Comparison of ENCODE assay signal across 8 mouse cellular contexts in the genomic region with DNA sequence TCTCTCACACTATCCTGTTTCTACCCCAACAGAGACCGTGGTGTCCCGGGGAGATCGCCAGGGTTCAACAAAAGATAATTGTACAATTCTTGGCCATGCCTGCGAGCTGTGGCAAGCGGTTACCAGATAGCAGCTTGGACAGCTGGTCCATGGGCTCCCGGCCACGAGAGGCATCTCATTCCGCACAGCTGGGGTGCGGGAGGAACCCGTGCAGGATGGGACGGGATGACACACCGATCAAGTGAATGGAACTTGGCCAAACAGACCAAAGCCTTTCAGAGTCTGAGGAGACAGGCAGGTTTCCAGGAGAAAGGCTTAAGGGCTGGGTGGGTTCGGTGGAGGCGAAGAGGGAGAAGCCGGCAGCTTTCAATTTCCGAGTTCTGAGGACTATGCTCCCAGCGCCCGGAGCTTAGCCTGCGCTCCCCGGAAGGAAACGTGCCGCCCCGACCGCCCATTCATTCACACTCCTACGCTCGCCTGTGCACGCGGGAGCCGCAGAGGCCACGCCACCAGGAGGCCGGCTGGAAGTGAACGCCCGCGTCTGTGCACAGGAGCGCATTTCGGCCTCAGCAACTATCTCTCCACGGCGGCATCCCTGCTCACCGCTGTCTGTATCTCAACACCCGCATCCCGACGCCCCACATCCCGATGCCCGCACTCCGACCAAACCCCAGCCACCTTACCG. TPM values are rescaled to one million over a fixed set of nuclear protein-coding genes. Genes with fewer than 3 reads are reported as not detected.
DNase-seq lines count a peak whose midpoint lies in the region; ATAC-seq lines count a peak whose summit lies in the region.

No protein-coding gene starts in this region.

- intact Hi-C loops in left cerebral cortex, postnatal 36 days (cut with DNase I), result no loop called here

- H3K9me3 ChIP-seq in embryonic facial prominence, embryonic 10.5 days, result no peaks in the 10 kb centered on the region

- H3K4me1 ChIP-seq in embryonic facial prominence, embryonic 10.5 days, result peaks cover 24% of the 10 kb centered on the region

- DNase-seq in adrenal gland, adult (ENCODE audit: inconsistent age in 2 of 2, low spot score in 1 of 2), result peak; percentile 64 to 89
- DNase-seq in adrenal gland, postnatal 4 days (ENCODE audit: low spot score in 2 of 2), result no peak
- peak; percentile 61 for DNase-seq in embryonic facial prominence, embryonic 10.5 days (ENCODE audit: low spot score)
- peak; percentile 31 for DNase-seq in kidney, adult 11 months
- peak; percentile 66 to 68 for DNase-seq in left cerebral cortex, postnatal 36 days (ENCODE audit: low spot score in 2 of 2)
- peak; percentile 55 for DNase-seq in right cerebral cortex, postnatal 14 days

- under 1% methylated on average over 46 of the region's 46 CpGs for whole genome bisulfite sequencing in embryonic facial prominence, embryonic 10.5 days

- ATAC-seq in granulocyte monocyte progenitor cell, adult 5-6 weeks (replicated peaks; ENCODE audit: poor library complexity, severe bottlenecking), result peak; percentile 49
- peak; percentile 68 for ATAC-seq in megakaryocyte-erythroid progenitor cell, adult 5-6 weeks (replicated peaks; ENCODE audit: low FRiP score, low TSS enrichment, poor library complexity, severe bottlenecking)

- H3K27me3 ChIP-seq in embryonic facial prominence, embryonic 10.5 days (replicated peaks; ENCODE audit: low read depth, poor library complexity, severe bottlenecking), result peaks cover 13% of the 10 kb centered on the region

- H3K27ac ChIP-seq in embryonic facial prominence, embryonic 10.5 days (replicated peaks), result peak overlapping the region; percentile 86

- peaks cover 15% of the 10 kb centered on the region for H3K36me3 ChIP-seq in embryonic facial prominence, embryonic 10.5 days (replicated peaks)

- H3K4me3 ChIP-seq in embryonic facial prominence, embryonic 10.5 days, result peak overlapping the region; percentile 81

RNA-seq across cellular contexts. Expression of a gene that starts 22.8 kb away (rescaled TPM):
- 10 to 100 TPM; 63.3 to 69.9 TPM for total RNA-seq in adrenal gland, postnatal 4 days (2021)
- 116 and 135 TPM in 2 replicates for polyA plus RNA-seq in embryonic facial prominence, embryonic 10.5 days (2016; fragmentation: Nextera tagmentation; extraction: Ambion mirVana)
- 91.8 and 95.8 TPM in 2 replicates for total RNA-seq in granulocyte monocyte progenitor cell, adult 5-6 weeks (2014; fragmentation: Nextera tagmentation)
- 104 and 128 TPM in 2 replicates for total RNA-seq in granulocyte monocyte progenitor cell, adult 5-6 weeks (2017)
- 100 to 1,000 TPM in 1 of 2 experiments, 10 to 100 TPM in 1; 96.4 to 119 TPM for total RNA-seq in left cerebral cortex, postnatal 36 days (2021)
- 52.7 and 53.5 TPM in 2 replicates for total RNA-seq in megakaryocyte-erythroid progenitor cell, adult 5-6 weeks (2014; fragmentation: Nextera tagmentation)
- total RNA-seq in megakaryocyte-erythroid progenitor cell, adult 5-6 weeks (2017), result 61.7 and 63.8 TPM in 2 replicates

Comparison
In these comparisons a context has a peak if more than half of its experiments do, and no peak if none do; other contexts are left out.
1. DNase-seq: peak in adrenal gland, adult (2 of 2), embryonic facial prominence, embryonic 10.5 days (single experiment), kidney, adult 11 months (single experiment), left cerebral cortex, postnatal 36 days (2 of 2) and right cerebral cortex, postnatal 14 days (single experiment); none in adrenal gland, postnatal 4 days (0 of 2).